Mouse (Mus musculus) thymus, adult 2 months (tissue): ENCODE results near the gene Ndufa4l2.

Experiments
- CTCF ChIP-seq: fragments of 200-500 bp; IDR thresholded peaks from 2 replicates; pipeline ENCODE4 v1.5.1; 2012; ENCODE audit warnings: mild to moderate bottlenecking, control low read depth, low read length, moderate library complexity, borderline replicate concordance; ENCODE audit not compliant: control insufficient read depth, poor library complexity, insufficient read depth; ENCODE audit errors: extremely low read depth
- POLR2A ChIP-seq: fragments of 200-500 bp; IDR thresholded peaks from 2 replicates; pipeline ENCODE4 v1.6.1; 2012; ENCODE audit warnings: mild to moderate bottlenecking, low read length, control low read depth, moderate library complexity; ENCODE audit not compliant: control insufficient read depth, poor library complexity, insufficient read depth; ENCODE audit errors: extremely low read depth

DNA sequence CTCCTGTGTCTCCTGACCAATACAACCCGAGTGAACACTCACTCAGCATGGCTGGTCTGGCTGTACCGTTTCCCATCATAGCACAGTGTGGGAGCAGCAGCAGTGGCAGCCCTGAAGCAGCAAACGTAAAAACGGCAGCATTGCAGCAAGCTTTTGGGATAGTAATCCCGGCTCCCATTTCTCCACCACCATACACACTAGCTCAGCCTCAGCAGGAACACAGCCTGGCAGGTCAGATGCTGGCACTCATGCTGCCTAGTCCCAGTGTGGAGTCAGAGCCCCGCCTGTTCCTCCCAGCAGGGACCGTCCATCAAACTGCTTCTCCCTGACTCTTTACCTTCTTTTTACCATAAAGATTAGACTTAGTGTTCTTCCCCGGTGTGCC lies 23.6 kb upstream of the Ndufa4l2 start:
- TF ChIP-seq POLR2A (no peak), CTCF (no peak)
